Comparison of ENCODE assay signal across 21 mouse cellular contexts in the genomic region with DNA sequence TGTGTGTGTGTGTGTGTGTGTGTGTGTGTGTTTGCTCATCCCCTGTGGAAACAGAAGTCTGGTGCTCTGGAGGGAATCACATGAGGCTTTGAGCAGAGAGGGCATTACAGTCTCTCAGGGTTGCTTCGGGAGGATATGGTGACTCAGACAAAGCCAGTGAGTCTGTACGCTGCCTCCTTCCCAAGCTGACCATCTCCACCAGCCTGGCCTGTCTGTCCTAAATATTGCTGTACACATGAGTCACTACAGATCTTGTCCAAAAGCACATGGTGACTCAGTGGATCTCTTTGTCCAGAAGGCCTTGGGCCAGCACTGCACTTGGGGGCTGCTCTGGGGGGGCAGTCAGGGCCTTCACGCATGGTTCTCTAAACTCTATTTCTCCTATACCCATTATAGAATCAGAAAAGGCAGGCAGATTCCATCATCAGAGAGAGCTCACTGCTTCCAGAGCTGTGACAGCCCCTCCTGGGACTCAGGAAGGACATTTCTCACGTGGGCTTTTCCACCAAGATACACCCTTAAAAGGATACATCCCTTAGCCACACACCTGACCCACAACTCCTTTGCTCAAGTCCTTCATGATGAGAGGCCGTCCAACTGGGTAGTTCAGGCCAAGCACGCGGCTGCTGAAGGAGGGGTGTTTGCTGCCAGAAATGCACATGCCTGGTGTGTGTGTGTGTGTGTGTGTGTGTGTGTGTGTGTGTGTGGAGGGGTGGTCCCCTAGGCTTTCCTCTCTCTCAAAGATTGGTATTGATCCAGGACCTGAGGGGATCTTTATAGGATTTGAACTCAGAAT.
DNase-seq lines count a peak whose midpoint lies in the region; ATAC-seq lines count a peak whose summit lies in the region.
"Had no signal": no experiment of that assay in that cellular context is flagged by ENCODE, and none has a peak within 500 bp of the region (broad histone marks: within the 10 kb centered on the region; RNA-seq: fewer than 3 reads in every experiment).

No protein-coding gene starts in this region.

- H3K27ac ChIP-seq in heart, embryonic 13.5 days (replicated peaks), result peak overlapping the region; percentile 46; the same call in 1 of the 2 replicates
- H3K27ac ChIP-seq in limb, embryonic 10.5 days, result no peak overlapping the region
- H3K27ac ChIP-seq: embryonic facial prominence, embryonic 10.5 days; intestine, embryonic 15.5 days; neural tube, embryonic 15.5 days had no signal

- intact Hi-C loops in heart, postnatal 25 days (cut with DNase I), result no loop called here

- H3K9me3 ChIP-seq in heart, embryonic 13.5 days, result no peaks in the 10 kb centered on the region
- no peaks in the 10 kb centered on the region for H3K9me3 ChIP-seq in limb, embryonic 10.5 days (replicated peaks)
- H3K9me3 ChIP-seq: embryonic facial prominence, embryonic 10.5 days; intestine, embryonic 15.5 days; neural tube, embryonic 15.5 days had no signal

- no peaks in the 10 kb centered on the region for H3K36me3 ChIP-seq in heart, embryonic 13.5 days
- H3K36me3 ChIP-seq in limb, embryonic 10.5 days, result peaks cover 62% of the 10 kb centered on the region
- H3K36me3 ChIP-seq: intestine, embryonic 15.5 days; neural tube, embryonic 15.5 days had no signal

- no peak for DNase-seq in heart, postnatal 25 days (ENCODE audit: low spot score)
- DNase-seq in 3134 (ENCODE audit: extremely low read depth, insufficient read length, low spot score), result peak; percentile 61
- peak; percentile 65 for DNase-seq in 3T3-L1 (ENCODE audit: low read depth, low spot score)
- peak; percentile 40 for DNase-seq in lung, postnatal 25 days (ENCODE audit: low spot score)
- DNase-seq in urinary bladder, postnatal 25 days (ENCODE audit: low spot score), result no peak
- DNase-seq in limb, embryonic 10.5 days (ENCODE audit: low spot score), result no peak
- DNase-seq: cerebellum, adult 11 months; cerebellum, adult 9-11 months; gastrocnemius, postnatal 25 days; heart, postnatal 10 days; kidney, adult 8-10 months; kidney, postnatal 14 days; right cerebral cortex, adult 18-20 months; right cerebral cortex, postnatal 4 days; thymus, postnatal 36 days had no signal

- no peak for ATAC-seq in heart, embryonic 13.5 days (ENCODE audit: extremely low read depth, insufficient number of reproducible peaks, low FRiP score, low TSS enrichment)
- ATAC-seq: hindbrain, embryonic 16.5 days; intestine, embryonic 15.5 days had no signal

- H3K27me3 ChIP-seq in heart, embryonic 13.5 days (replicated peaks), result peaks cover 4% of the 10 kb centered on the region; the same call in 1 of the 2 replicates
- peaks cover 9% of the 10 kb centered on the region; the same call in 1 of the 2 replicates for H3K27me3 ChIP-seq in limb, embryonic 10.5 days (ENCODE audit: low read depth, poor library complexity, severe bottlenecking)
- H3K27me3 ChIP-seq: intestine, embryonic 15.5 days had no signal

- H3K4me1 ChIP-seq in heart, embryonic 13.5 days, result peaks cover 75% of the 10 kb centered on the region
- peaks cover 39% of the 10 kb centered on the region for H3K4me1 ChIP-seq in limb, embryonic 10.5 days

- no peak overlapping the region for H3K4me2 ChIP-seq in heart, embryonic 13.5 days
- H3K4me2 ChIP-seq: intestine, embryonic 15.5 days; midbrain, embryonic 11.5 days; neural tube, embryonic 15.5 days had no signal

- no peak overlapping the region for H3K4me3 ChIP-seq in heart, embryonic 13.5 days
- no peak overlapping the region for H3K4me3 ChIP-seq in limb, embryonic 10.5 days
- H3K4me3 ChIP-seq: embryonic facial prominence, embryonic 10.5 days; intestine, embryonic 15.5 days; neural tube, embryonic 15.5 days had no signal

- WGBS in heart, embryonic 13.5 days, result 63% methylated on average over 7 of the region's 7 CpGs
- 89% methylated on average over 7 of the region's 7 CpGs for WGBS in limb, embryonic 10.5 days

- no peak overlapping the region for H3K9ac ChIP-seq in heart, embryonic 13.5 days
- H3K9ac ChIP-seq: intestine, embryonic 15.5 days; neural tube, embryonic 15.5 days had no signal

Comparison
In these comparisons a context has a peak if more than half of its experiments do, and no peak if none do; other contexts are left out.
1. DNase-seq: peak in 3134 (single experiment), 3T3-L1 (single experiment) and lung, postnatal 25 days (single experiment); none in heart, postnatal 25 days (single experiment), urinary bladder, postnatal 25 days (single experiment) and limb, embryonic 10.5 days (single experiment).